Mouse (Mus musculus): ENCODE data around the gene Prph. TPM values are rescaled to one million over a fixed set of nuclear protein-coding genes. Genes with fewer than 3 reads are reported as not detected.
"Not testable (repeated sequence)": the region's sequence is repeated elsewhere in the genome, so short reads cannot be mapped to it uniquely, and the experiment has no call there.

Gene Prph
- total and polyA plus RNA-seq, 2 experiments from 2014 or later: 50.0 to 62.6 TPM

GRCm38 (mm10) chr15:99074019-99074599 lies 19.1 kb downstream of the Prph start, which contains the start of gene Troap:
TSS of gene Troap (plus strand) at chr15:99074575.
- Histone ChIP-seq H3K9me3 (ENCODE audit: low read length) (no peaks in the 10 kb centered on the region), H3K4me1 (ENCODE audit: insufficient read depth, low read length) (peaks cover 12% of the 10 kb centered on the region), H3K27ac (peak within 1 kb of the TSS; percentile 97), H3K27me3 (ENCODE audit: insufficient read depth, low read length) (no peaks in the 10 kb centered on the region), H3K4me3 (ENCODE audit: low read length) (peak within 1 kb of the TSS; percentile 38), H3K9ac (replicated peaks; ENCODE audit: low read length) (peak within 1 kb of the TSS; percentile 72), H3K36me3 (ENCODE audit: insufficient read depth, low read length) (no peaks in the 10 kb centered on the region), H3K4me2 (ENCODE audit: low read depth, low read length) (peak within 1 kb of the TSS; percentile 65)
- ATAC-seq (no peak; the same call in 1 of the 2 replicates), DNase-seq (ENCODE audit: low spot score) (no peak)
- WGBS: 24% methylated on average over 9 of the region's 9 CpGs
- TF ChIP-seq CTCF (IDR thresholded peaks at IDR 0.05; ENCODE audit: low read depth): no peak

GRCm38 (mm10) chr15:99074600-99075333 lies 19.8 kb downstream of the Prph start:
- peaks cover 12% of the 10 kb centered on the region for H3K4me1 ChIP-seq (ENCODE audit: insufficient read depth, low read length)
- H3K27me3 ChIP-seq (ENCODE audit: insufficient read depth, low read length): no peaks in the 10 kb centered on the region
- H3K4me3 ChIP-seq (ENCODE audit: low read length): peak overlapping the region; percentile 38
- ATAC-seq (peak; percentile 100), DNase-seq (ENCODE audit: low spot score) (peak; percentile 99)
- no peak for TF ChIP-seq CTCF (IDR thresholded peaks at IDR 0.05; ENCODE audit: low read depth)
- peak overlapping the region; percentile 65 for H3K4me2 ChIP-seq (ENCODE audit: low read depth, low read length)
- peak overlapping the region; percentile 97 for H3K27ac ChIP-seq
- no peaks in the 10 kb centered on the region for H3K9me3 ChIP-seq (ENCODE audit: low read length)
- WGBS: under 1% methylated on average over 44 of the region's 44 CpGs
- no peaks in the 10 kb centered on the region for H3K36me3 ChIP-seq (ENCODE audit: insufficient read depth, low read length)
- peak overlapping the region; percentile 72 for H3K9ac ChIP-seq (replicated peaks; ENCODE audit: low read length)

- not testable (repeated sequence) for H3K27me3 ChIP-seq (ENCODE audit: insufficient read depth, low read length); H3K4me2 ChIP-seq (ENCODE audit: low read depth, low read length); H3K36me3 ChIP-seq (ENCODE audit: insufficient read depth, low read length); H3K9me3 ChIP-seq (ENCODE audit: low read length); ATAC-seq; H3K4me3 ChIP-seq (ENCODE audit: low read length); DNase-seq (ENCODE audit: low spot score); H3K27ac ChIP-seq; H3K9ac ChIP-seq (replicated peaks; ENCODE audit: low read length)
- peaks cover 12% of the 10 kb centered on the region for H3K4me1 ChIP-seq (ENCODE audit: insufficient read depth, low read length)
- WGBS: 97% methylated on average over 3 of the region's 3 CpGs
Observed at GRCm38 (mm10) chr15:99076011-99076410, 21.0 kb downstream of the Prph start.

- H3K27ac ChIP-seq: no peak overlapping the region
- TF ChIP-seq CTCF (IDR thresholded peaks at IDR 0.05; ENCODE audit: low read depth): no peak
- 75% methylated on average over 15 of the region's 15 CpGs for WGBS
- H3K27me3 ChIP-seq (ENCODE audit: insufficient read depth, low read length): no peaks in the 10 kb centered on the region
- ATAC-seq: no peak
- H3K4me1 ChIP-seq (ENCODE audit: insufficient read depth, low read length): peaks cover 12% of the 10 kb centered on the region
- H3K4me3 ChIP-seq (ENCODE audit: low read length): no peak overlapping the region
- DNase-seq (ENCODE audit: low spot score): no peak
- H3K9me3 ChIP-seq (ENCODE audit: low read length): no peaks in the 10 kb centered on the region
- H3K36me3 ChIP-seq (ENCODE audit: insufficient read depth, low read length): no peaks in the 10 kb centered on the region
- no peak overlapping the region for H3K4me2 ChIP-seq (ENCODE audit: low read depth, low read length)
- H3K9ac ChIP-seq (replicated peaks; ENCODE audit: low read length): no peak overlapping the region
Observed at GRCm38 (mm10) chr15:99078181-99078910, 23.4 kb downstream of the Prph start.

GRCm38 (mm10) chr15:99079804-99080203 lies 24.8 kb downstream of the Prph start:
- H3K27me3 ChIP-seq (ENCODE audit: insufficient read depth, low read length): no peaks in the 10 kb centered on the region
- H3K9me3 ChIP-seq (ENCODE audit: low read length): no peaks in the 10 kb centered on the region
- H3K9ac ChIP-seq (replicated peaks; ENCODE audit: low read length): no peak overlapping the region
- 84% methylated on average over 3 of the region's 3 CpGs for WGBS
- no peak overlapping the region for H3K4me2 ChIP-seq (ENCODE audit: low read depth, low read length)
- peak; percentile 11; the same call in 1 of the 2 replicates for TF ChIP-seq CTCF (IDR thresholded peaks at IDR 0.05; ENCODE audit: low read depth)
- H3K27ac ChIP-seq: no peak overlapping the region
- no peak for ATAC-seq
- no peak for DNase-seq (ENCODE audit: low spot score)
- peaks cover 8% of the 10 kb centered on the region for H3K4me1 ChIP-seq (ENCODE audit: insufficient read depth, low read length)
- no peaks in the 10 kb centered on the region for H3K36me3 ChIP-seq (ENCODE audit: insufficient read depth, low read length)
- H3K4me3 ChIP-seq (ENCODE audit: low read length): no peak overlapping the region

GRCm38 (mm10) chr15:99082322-99082721 lies 27.3 kb downstream of the Prph start:
- TF ChIP-seq CTCF (IDR thresholded peaks at IDR 0.05; ENCODE audit: low read depth): no peak
- peaks cover 19% of the 10 kb centered on the region for H3K27me3 ChIP-seq (ENCODE audit: insufficient read depth, low read length)
- H3K4me3 ChIP-seq (ENCODE audit: low read length): no peak overlapping the region
- no peaks in the 10 kb centered on the region for H3K4me1 ChIP-seq (ENCODE audit: insufficient read depth, low read length)
- H3K9ac ChIP-seq (replicated peaks; ENCODE audit: low read length): no peak overlapping the region
- DNase-seq (ENCODE audit: low spot score) (no peak), ATAC-seq (no peak)
- H3K4me2 ChIP-seq (ENCODE audit: low read depth, low read length): no peak overlapping the region
- no peak overlapping the region for H3K27ac ChIP-seq
- no peaks in the 10 kb centered on the region for H3K36me3 ChIP-seq (ENCODE audit: insufficient read depth, low read length)
- WGBS: 92% methylated on average over 12 of the region's 12 CpGs
- H3K9me3 ChIP-seq (ENCODE audit: low read length): no peaks in the 10 kb centered on the region

Measured in hindbrain, postnatal 0 days (tissue).